Mouse (Mus musculus): Measurements from ENCODE around the gene Stip1. TPM values are rescaled to one million over a fixed set of nuclear protein-coding genes. Genes with fewer than 3 reads are reported as not detected.

The Stip1 gene
- total and polyA plus RNA-seq, 3 experiments = 178 to 314 (median 202) TPM

DNA sequence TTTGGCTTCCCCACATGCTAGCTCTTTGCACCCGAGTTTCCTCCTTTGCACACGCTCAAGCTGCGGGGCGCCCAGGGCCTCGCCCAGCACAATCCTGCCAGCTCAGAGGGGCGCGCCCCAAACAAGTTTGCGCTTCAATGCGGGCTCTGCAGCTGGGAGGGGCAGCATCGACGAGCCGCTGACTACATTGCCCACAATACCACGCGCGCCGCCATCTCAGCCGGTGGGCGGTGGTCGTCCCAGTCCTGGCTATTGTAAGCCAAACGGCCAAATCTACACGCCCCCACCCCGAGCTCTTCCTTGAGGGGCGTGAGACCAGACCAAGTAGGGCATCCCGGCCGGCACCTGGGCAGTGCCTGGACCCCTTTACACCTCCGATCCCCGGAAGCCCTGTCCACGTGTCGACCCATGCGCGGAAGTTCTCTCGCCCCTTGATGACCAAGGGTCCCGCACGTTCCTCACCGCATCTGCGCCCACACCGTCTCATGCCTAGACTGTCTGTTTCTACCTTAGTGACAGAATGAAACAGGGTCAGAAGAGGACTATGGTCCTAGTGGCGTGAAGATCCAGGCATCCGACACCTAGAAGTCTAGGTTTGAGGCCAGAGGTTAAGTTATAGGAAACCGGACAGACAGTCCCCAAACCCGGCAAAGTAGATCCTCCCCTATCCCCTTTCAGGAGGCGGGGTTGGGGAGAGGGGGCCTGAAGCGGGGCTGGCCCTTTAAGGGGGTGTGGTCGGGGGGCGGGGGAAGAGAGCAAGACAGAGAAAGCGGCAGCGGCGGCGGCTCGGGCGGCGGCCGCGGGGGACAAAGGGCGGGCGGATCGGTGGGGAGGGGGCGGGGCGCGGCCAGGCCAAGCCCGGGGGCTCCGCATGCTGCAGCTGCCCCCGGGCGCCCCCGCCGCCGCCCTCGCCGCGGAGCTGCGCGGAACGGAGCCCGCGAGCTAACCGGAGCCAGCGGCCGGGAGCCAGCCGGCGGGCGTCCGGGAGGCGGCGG lies 65.3 kb downstream of the Stip1 start, which contains the start of gene Ppp1r14b:
Gene Ppp1r14b, plus strand, starts transcription at position 758 of the 995 bp plus-strand sequence.
- TF ChIP-seq E2F4 (IDR thresholded peaks at IDR 0.05; ENCODE audit: insufficient replicate concordance, low read depth, low read length) = no peak
- TF ChIP-seq SIN3A (IDR thresholded peaks at IDR 0.05; ENCODE audit: low read length) = peak; percentile 96
- TF ChIP-seq USF2 (conservative IDR thresholded peaks at IDR 0.05; ENCODE audit: low read depth, low read length) = peak; percentile 46
- no peak for TF ChIP-seq ETS1 (conservative IDR thresholded peaks at IDR 0.05; ENCODE audit: low read depth, low read length)
- TF ChIP-seq MAFK (IDR thresholded peaks at IDR 0.05; ENCODE audit: insufficient replicate concordance, low read length) = no peak
- TF ChIP-seq MAZ (IDR thresholded peaks at IDR 0.05; ENCODE audit: low read depth, low read length) = peak; percentile 79; the same call in 1 of the 2 replicates
- TF ChIP-seq JUND (conservative IDR thresholded peaks at IDR 0.05; ENCODE audit: low read depth, low read length) = no peak
- TF ChIP-seq GABPA (IDR thresholded peaks at IDR 0.05; ENCODE audit: insufficient replicate concordance, low read depth, low read length) = no peak
- peak; percentile 77 for TF ChIP-seq ELF1 (IDR thresholded peaks at IDR 0.05; ENCODE audit: low read depth, low read length)
- no peak for TF ChIP-seq MEF2A (IDR thresholded peaks at IDR 0.05; ENCODE audit: borderline replicate concordance, low read depth, low read length)
- TF ChIP-seq PAX5 (IDR thresholded peaks at IDR 0.05; ENCODE audit: low read length) = no peak
- peak; percentile 97 for TF ChIP-seq MXI1 (IDR thresholded peaks at IDR 0.05; ENCODE audit: low read depth, low read length)
- no peak for TF ChIP-seq TCF12 (IDR thresholded peaks at IDR 0.05; ENCODE audit: low read depth, low read length)
- TF ChIP-seq NRF1 (IDR thresholded peaks at IDR 0.05; ENCODE audit: low read depth, low read length) = no peak
- peak; percentile 37; the same call in 1 of the 2 replicates for TF ChIP-seq CHD1 (IDR thresholded peaks at IDR 0.05; ENCODE audit: low read depth, low read length)
- TF ChIP-seq EP300 (IDR thresholded peaks at IDR 0.05; ENCODE audit: low read length) = no peak
- TF ChIP-seq MAX (IDR thresholded peaks at IDR 0.05; ENCODE audit: low read length) = peak; percentile 90
- TF ChIP-seq IRF4 (IDR thresholded peaks at IDR 0.05; ENCODE audit: low read depth, low read length) = no peak; the same call in 1 of the 2 replicates
- peak; percentile 74 for TF ChIP-seq BHLHE40 (IDR thresholded peaks at IDR 0.05; ENCODE audit: low read depth, low read length)
- peak; percentile 63 for TF ChIP-seq POLR2A (IDR thresholded peaks at IDR 0.05; ENCODE audit: low read depth, low read length)
- TF ChIP-seq KAT2A (IDR thresholded peaks at IDR 0.05; ENCODE audit: insufficient replicate concordance, low read length) = 0 out of 2 replicates have a peak, but pooled peaks have one; percentile 14
- TF ChIP-seq HCFC1 (IDR thresholded peaks at IDR 0.05; ENCODE audit: low read depth, low read length) = peak; percentile 85
- no peak for TF ChIP-seq SMC3 (IDR thresholded peaks at IDR 0.05; ENCODE audit: low read depth, low read length)
- TF ChIP-seq CHD2 (IDR thresholded peaks at IDR 0.05; ENCODE audit: low read length) = no peak
- no peak for TF ChIP-seq ZNF384 (IDR thresholded peaks at IDR 0.05; ENCODE audit: low read depth, low read length)
- no peak for TF ChIP-seq JUN (IDR thresholded peaks at IDR 0.05; ENCODE audit: insufficient read depth, low read depth, low read length)
- no peak for TF ChIP-seq RAD21 (IDR thresholded peaks at IDR 0.05; ENCODE audit: low read depth, low read length)
- TF ChIP-seq RCOR1 (conservative IDR thresholded peaks at IDR 0.05; ENCODE audit: low read depth, low read length) = no peak
- TF ChIP-seq ZC3H11A (IDR thresholded peaks at IDR 0.05; ENCODE audit: low read depth, low read length) = no peak
- TF ChIP-seq ZMIZ1 (IDR thresholded peaks at IDR 0.05; ENCODE audit: low read depth, low read length) = peak; percentile 78
- no peak for TF ChIP-seq CTCF (conservative IDR thresholded peaks at IDR 0.05 in 1 of 2, IDR thresholded peaks at IDR 0.05 in 1 of 2; ENCODE audit: low read depth in 2 of 2, low read length in 2 of 2)
- TF ChIP-seq UBTF (IDR thresholded peaks at IDR 0.05; ENCODE audit: low read depth, low read length) = no peak
- TF ChIP-seq POLR2AphosphoS2 (IDR thresholded peaks at IDR 0.05; ENCODE audit: low read depth, low read length) = peak; percentile 52; the same call in 1 of the 2 replicates
- no peak for TF ChIP-seq ZKSCAN1 (IDR thresholded peaks at IDR 0.05; ENCODE audit: borderline replicate concordance, low read depth, low read length)
- TF ChIP-seq USF1 (IDR thresholded peaks at IDR 0.05; ENCODE audit: low read depth, low read length) = peak; percentile 69
- TF ChIP-seq MYC (IDR thresholded peaks at IDR 0.05; ENCODE audit: low read depth, low read length) = peak; percentile 93
- TF ChIP-seq NELFE (IDR thresholded peaks at IDR 0.05; ENCODE audit: low read depth, low read length) = peak; percentile 79
- TF ChIP-seq TBP (conservative IDR thresholded peaks at IDR 0.05; ENCODE audit: low read depth, low read length) = 0 out of 2 replicates have a peak, but pooled peaks have one; percentile 15
- Histone ChIP-seq H3K36me3 (replicated peaks in 1 of 2; ENCODE audit: control insufficient read depth in 1 of 2, insufficient read depth in 1 of 2, low read length in 1 of 2) (peaks cover 14 to 25% of the 10 kb centered on the region in 2 experiments), H3K27ac (ENCODE audit: insufficient read depth, low read depth) (peak within 1 kb of the TSS; percentile 54), H3K27me3 (replicated peaks) (peaks cover 3% of the 10 kb centered on the region), H3K4me3 (replicated peaks in 1 of 3; ENCODE audit: low read depth in 2 of 3, low read length in 2 of 3, poor library complexity in 1 of 3) (peak within 1 kb of the TSS; percentile 79 to 87 (median 85)), H3K9ac (ENCODE audit: insufficient read depth, low read depth) (peak within 1 kb of the TSS; percentile 73), H3K9me3 (replicated peaks; ENCODE audit: low read length) (no peaks in the 10 kb centered on the region), H3K79me2 (replicated peaks; ENCODE audit: control insufficient read depth, extremely low read depth, insufficient read depth, poor library complexity, severe bottlenecking) (peaks cover 29% of the 10 kb centered on the region), H3K4me2 (ENCODE audit: insufficient read depth, low read depth, poor library complexity, severe bottlenecking) (peak within 1 kb of the TSS; percentile 75), H3K4me1 (ENCODE audit: control insufficient read depth in 1 of 2, insufficient read depth in 2 of 2) (peaks cover 19 to 60% of the 10 kb centered on the region in 2 experiments)
- dilution Hi-C loops (cut with MboI; ENCODE audit: extremely low pct_ligation_motif_present, extremely low pct_unique_long_range_greater_than_20kb, low sequenced_read_pairs) (no loop called here), in situ Hi-C loops (cut with MboI; ENCODE audit: low pct_ligation_motif_present, low pct_unique_long_range_greater_than_20kb, low sequenced_read_pairs) (no loop called here)
- DNase-seq (ENCODE audit: extremely low read depth) = peak; percentile 90
